Mouse (Mus musculus) midbrain, postnatal 0 days (tissue): Measurements from ENCODE around the gene Cryzl1. TPM values are rescaled to one million over a fixed set of nuclear protein-coding genes. Genes with fewer than 3 reads are reported as not detected.

Experiments
- ATAC-seq: fragments of 200-750 bp; cut with Nextera tagmentation; 2 replicates; pipeline ENCODE4 v1.8.0; 2017; ENCODE audit warnings: moderate number of reproducible peaks, mild to moderate bottlenecking, moderate TSS enrichment, moderate library complexity; ENCODE audit not compliant: low FRiP score
- DNase-seq: peaks from one replicate; pipeline ENCODE4 v3.0.0-alpha.2; 2015; ENCODE audit warnings: low spot score
- H3K27ac ChIP-seq: fragments of 300-500 bp; sonication (generic); 2 replicates; pipeline ENCODE4 v1.5.1; 2014; ENCODE audit warnings: low read depth, mild to moderate bottlenecking, low read length, mixed read lengths
- H3K27me3 ChIP-seq: fragments of 300-500 bp; sonication (generic); 2 replicates; pipeline ENCODE4 v1.6.1; 2014; ENCODE audit warnings: low read length, control low read depth, mixed read lengths; ENCODE audit not compliant: insufficient read depth
- H3K36me3 ChIP-seq: fragments of 300-500 bp; sonication (generic); 2 replicates; pipeline ENCODE4 v1.6.1; 2014; ENCODE audit warnings: low read length, control low read depth, mixed read lengths; ENCODE audit not compliant: insufficient read depth
- H3K4me1 ChIP-seq: fragments of 300-500 bp; sonication (generic); 2 replicates; pipeline ENCODE4 v1.6.1; 2014; ENCODE audit warnings: mild to moderate bottlenecking, control low read depth, antibody characterized with exemption, low read length, mixed read lengths; ENCODE audit not compliant: insufficient read depth
- H3K4me2 ChIP-seq: fragments of 300-500 bp; sonication (generic); 2 replicates; pipeline ENCODE4 v1.6.1; 2014; ENCODE audit warnings: low read depth, mild to moderate bottlenecking, low read length, mixed read lengths; ENCODE audit not compliant: poor library complexity, severe bottlenecking
- H3K4me3 ChIP-seq: fragments of 300-500 bp; sonication (generic); 2 replicates; pipeline ENCODE4 v1.5.1; 2014; ENCODE audit warnings: low read depth, mild to moderate bottlenecking, low read length, moderate library complexity
- H3K9ac ChIP-seq: fragments of 300-500 bp; sonication (generic); replicated peaks from 2 replicates; pipeline ENCODE4 v1.6.1; 2014; ENCODE audit warnings: mild to moderate bottlenecking, low read length, moderate library complexity, mixed read lengths; ENCODE audit not compliant: poor library complexity, severe bottlenecking
- H3K9me3 ChIP-seq: fragments of 300-500 bp; sonication (generic); 2 replicates; pipeline ENCODE4 v1.6.1; 2016; ENCODE audit warnings: low read length, control low read depth
- CTCF ChIP-seq: IDR thresholded peaks from 2 replicates; pipeline ENCODE4 v1.5.1; 2016; ENCODE audit warnings: antibody characterized with exemption, mild to moderate bottlenecking
- WGBS: fragments of 180-500 bp; shearing (Covaris S2); extraction: QIAGEN DNeasy Blood & Tissue Kit; methylation state at CpG from one replicate; pipeline ENCODE4 v1.1.7; 2014; 5-methylcytosine and 5-hydroxymethylcytosine counted together
- polyA plus RNA-seq: library from polyadenylated mRNA; unstranded; fragments of >200 nt; fragmentation: Nextera tagmentation; extraction: Ambion mirVana; gene quantifications from 2 replicates; pipeline ENCODE4 v1.2.1, GENCODE M21; 2015
- total RNA-seq: library from RNA; depleted of rRNA; stranded (reverse); fragments of >200 nt; gene quantifications from 2 replicates; pipeline ENCODE4 v1.2.3, GENCODE M21; 2014; rRNA removed

Gene Cryzl1
- 42.9 and 68.7 TPM in 2 replicates for total RNA-seq
- 93.0 and 100 TPM in 2 replicates for polyA plus RNA-seq

GRCm38 (mm10) chr16:91728123-91729065, at the start of gene Cryzl1:
Gene Cryzl1 (minus strand): TSS chr16:91728975.
- Histone ChIP-seq H3K36me3 (no peaks in the 10 kb centered on the region), H3K4me3 (peak within 1 kb of the TSS; percentile 93), H3K4me1 (peaks cover 22% of the 10 kb centered on the region), H3K9me3 (no peaks in the 10 kb centered on the region), H3K4me2 (peak within 1 kb of the TSS; percentile 70), H3K27me3 (no peaks in the 10 kb centered on the region), H3K27ac (peak within 1 kb of the TSS; percentile 95), H3K9ac (peak within 1 kb of the TSS; percentile 89)
- ATAC-seq (peak; percentile 94), DNase-seq (peak; percentile 100)
- under 1% methylated on average over 46 of the region's 46 CpGs for WGBS
- no peak for TF ChIP-seq CTCF

- Histone ChIP-seq H3K4me1 (peaks cover 11% of the 10 kb centered on the region; the same call in 1 of the 2 replicates), H3K4me3 (no peak overlapping the region), H3K36me3 (no peaks in the 10 kb centered on the region), H3K27ac (no peak overlapping the region), H3K27me3 (no peaks in the 10 kb centered on the region), H3K9me3 (no peaks in the 10 kb centered on the region), H3K9ac (no peak overlapping the region), H3K4me2 (no peak overlapping the region)
- WGBS: 85% methylated on average over 7 of the region's 7 CpGs
- DNase-seq (no peak), ATAC-seq (no peak)
- TF ChIP-seq CTCF: no peak
Measured at GRCm38 (mm10) chr16:91772586-91772985, 43.8 kb upstream of the Cryzl1 start.

- TF ChIP-seq CTCF: no peak
- H3K27me3 ChIP-seq: no peaks in the 10 kb centered on the region
- H3K4me2 ChIP-seq: no peak overlapping the region
- H3K9ac ChIP-seq: 0 out of 2 replicates have a peak overlapping the region, but pooled peaks have one; percentile 33
- H3K36me3 ChIP-seq: no peaks in the 10 kb centered on the region
- no peak for ATAC-seq
- H3K27ac ChIP-seq: peak overlapping the region; percentile 65; the same call in 1 of the 2 replicates
- WGBS: 78% methylated on average over 6 of the region's 6 CpGs
- no peak for DNase-seq
- no peaks in the 10 kb centered on the region for H3K9me3 ChIP-seq
- peaks cover 14% of the 10 kb centered on the region for H3K4me1 ChIP-seq
- H3K4me3 ChIP-seq: no peak overlapping the region
Measured at GRCm38 (mm10) chr16:91771334-91771733, 42.6 kb upstream of the Cryzl1 start.

GRCm38 (mm10) chr16:91770662-91771061, 41.9 kb upstream of the Cryzl1 start:
- Histone ChIP-seq H3K27ac (peak overlapping the region; percentile 65), H3K4me3 (no peak overlapping the region), H3K27me3 (no peaks in the 10 kb centered on the region), H3K4me1 (peaks cover 14% of the 10 kb centered on the region), H3K36me3 (no peaks in the 10 kb centered on the region), H3K9me3 (no peaks in the 10 kb centered on the region), H3K9ac (no peak overlapping the region), H3K4me2 (no peak overlapping the region; the same call in 1 of the 2 replicates)
- DNase-seq (peak; percentile 37), ATAC-seq (peak; percentile 65)
- TF ChIP-seq CTCF: no peak
- 10% methylated on average over 5 of the region's 5 CpGs for WGBS

- Histone ChIP-seq H3K4me2 (no peak overlapping the region), H3K36me3 (no peaks in the 10 kb centered on the region), H3K9me3 (no peaks in the 10 kb centered on the region), H3K9ac (no peak overlapping the region), H3K27me3 (no peaks in the 10 kb centered on the region), H3K4me1 (peaks cover 14% of the 10 kb centered on the region), H3K27ac (peak overlapping the region; percentile 65; the same call in 1 of the 2 replicates), H3K4me3 (no peak overlapping the region)
- ATAC-seq (no peak), DNase-seq (no peak)
- no peak for TF ChIP-seq CTCF
- 63% methylated on average over 5 of the region's 5 CpGs for WGBS
Measured at GRCm38 (mm10) chr16:91769911-91770310, 41.1 kb upstream of the Cryzl1 start.

GRCm38 (mm10) chr16:91768586-91768985, 39.8 kb upstream of the Cryzl1 start:
- 93% methylated on average over 6 of the region's 6 CpGs for WGBS
- H3K9me3 ChIP-seq: no peaks in the 10 kb centered on the region
- no peak overlapping the region for H3K4me3 ChIP-seq
- no peaks in the 10 kb centered on the region for H3K27me3 ChIP-seq
- no peak overlapping the region for H3K4me2 ChIP-seq
- no peaks in the 10 kb centered on the region for H3K36me3 ChIP-seq
- no peak overlapping the region for H3K27ac ChIP-seq
- DNase-seq (no peak), ATAC-seq (no peak)
- TF ChIP-seq CTCF: no peak
- H3K9ac ChIP-seq: no peak overlapping the region
- H3K4me1 ChIP-seq: peaks cover 14% of the 10 kb centered on the region
